Mouse (Mus musculus) brain, embryonic 14.5 days (tissue): ENCODE results near the gene AK157302.

Experiments used
- CTCF ChIP-seq: fragments of 200-500 bp; IDR thresholded peaks from 2 replicates; pipeline ENCODE4 v1.5.1; 2012; ENCODE audit warnings: inconsistent platforms, mild to moderate bottlenecking, moderate library complexity, borderline replicate concordance; ENCODE audit not compliant: insufficient read depth, insufficient read length; ENCODE audit errors: extremely low read depth
- POLR2A ChIP-seq: fragments of 200-500 bp; IDR thresholded peaks from 2 replicates; pipeline ENCODE4 v1.6.1; 2012; ENCODE audit warnings: mild to moderate bottlenecking, inconsistent platforms, borderline replicate concordance; ENCODE audit not compliant: poor library complexity, insufficient read depth, insufficient read length, severe bottlenecking; ENCODE audit errors: extremely low read depth

- TF ChIP-seq POLR2A (no peak), CTCF (no peak)
Measured at GRCm38 (mm10) chr13:21454133-21454532, 40.9 kb upstream of the AK157302 start.
